Mouse (Mus musculus) kidney, embryonic 16.5 days (tissue): ENCODE measurements around the gene Kifc3. TPM values are rescaled to one million over a fixed set of nuclear protein-coding genes. Genes with fewer than 3 reads are reported as not detected.

ENCODE experiments used
- ATAC-seq: fragments of 200-750 bp; cut with Nextera tagmentation; 2 replicates; pipeline ENCODE4 v1.8.0; 2017; ENCODE audit warnings: moderate TSS enrichment; ENCODE audit not compliant: low FRiP score, low TSS enrichment
- H3K27ac ChIP-seq: fragments of 300-500 bp; sonication (generic); 2 replicates; pipeline ENCODE4 v1.5.1; 2014; ENCODE audit warnings: low read length
- H3K27me3 ChIP-seq: fragments of 300-500 bp; sonication (generic); 2 replicates; pipeline ENCODE4 v1.6.1; 2014; ENCODE audit warnings: low read length, control low read depth, mixed read lengths; ENCODE audit not compliant: insufficient read depth
- H3K36me3 ChIP-seq: fragments of 300-500 bp; sonication (generic); 2 replicates; pipeline ENCODE4 v1.6.1; 2014; ENCODE audit warnings: low read length, control low read depth, mixed read lengths; ENCODE audit not compliant: insufficient read depth
- H3K4me1 ChIP-seq: fragments of 300-500 bp; sonication (generic); 2 replicates; pipeline ENCODE4 v1.6.1; 2014; ENCODE audit warnings: low read length, control low read depth, mixed read lengths; ENCODE audit not compliant: insufficient read depth
- H3K4me2 ChIP-seq: fragments of 300-500 bp; sonication (generic); replicated peaks from 2 replicates; pipeline ENCODE4 v1.6.1; 2014; ENCODE audit warnings: low read depth, low read length
- H3K4me3 ChIP-seq: fragments of 300-500 bp; sonication (generic); 2 replicates; pipeline ENCODE4 v1.5.1; 2014; ENCODE audit warnings: mild to moderate bottlenecking, low read length
- H3K9ac ChIP-seq: fragments of 300-500 bp; sonication (generic); replicated peaks from 2 replicates; pipeline ENCODE4 v1.6.1; 2014; ENCODE audit warnings: low read length
- H3K9me3 ChIP-seq: fragments of 300-500 bp; sonication (generic); 2 replicates; pipeline ENCODE4 v1.6.1; 2016; ENCODE audit warnings: low read length, control low read depth
- WGBS: fragments of 180-500 bp; shearing (Covaris S2); extraction: QIAGEN DNeasy Blood & Tissue Kit; methylation state at CpG from one replicate; pipeline ENCODE4 v1.1.7; 2014; 5-methylcytosine and 5-hydroxymethylcytosine counted together
- polyA plus RNA-seq: library from polyadenylated mRNA; unstranded; fragments of >200 nt; fragmentation: Nextera tagmentation; extraction: Ambion mirVana; gene quantifications from 2 replicates; pipeline ENCODE4 v1.2.1, GENCODE M21; 2015

Gene Kifc3
- polyA plus RNA-seq, 1 experiment from 2014 or later: 37.7 TPM

DNA sequence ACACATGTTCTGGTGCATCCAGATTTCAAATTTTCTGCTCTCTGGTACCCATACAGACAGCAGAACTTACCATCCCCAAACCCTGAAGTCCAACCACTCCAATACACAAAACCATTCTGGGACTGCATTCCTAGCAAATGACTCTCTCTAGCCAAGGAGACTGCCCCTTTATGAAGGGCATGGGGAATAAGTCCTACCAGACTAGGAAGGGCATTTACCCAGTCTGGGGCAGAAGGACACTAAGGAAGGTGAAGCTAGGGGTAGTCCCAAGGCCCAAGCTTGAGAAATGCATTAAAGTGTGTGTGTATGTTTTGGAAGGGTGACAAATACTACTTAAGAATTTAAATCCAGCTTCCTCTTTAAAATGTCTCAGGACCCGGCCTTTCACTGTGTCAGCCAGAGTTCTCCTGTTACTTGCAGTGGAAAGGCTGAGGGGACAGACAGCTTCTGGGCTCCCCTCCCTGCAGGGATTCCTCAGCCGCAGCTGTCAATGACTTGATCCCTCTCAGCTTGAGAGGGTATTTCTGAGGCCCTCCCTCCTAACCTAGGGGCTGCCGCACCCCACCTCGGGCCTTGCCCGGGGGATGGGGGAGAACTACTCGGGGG is 61.0 kb downstream of the Kifc3 start:
- Histone ChIP-seq H3K4me2 (peak overlapping the region; percentile 88), H3K27me3 (no peaks in the 10 kb centered on the region), H3K9me3 (no peaks in the 10 kb centered on the region), H3K4me1 (peaks cover 72% of the 10 kb centered on the region), H3K9ac (peak overlapping the region; percentile 87), H3K4me3 (peak overlapping the region; percentile 70), H3K27ac (peak overlapping the region; percentile 88), H3K36me3 (no peaks in the 10 kb centered on the region)
- 0% methylated on average over 6 of the region's 6 CpGs for WGBS
- ATAC-seq: peak; percentile 36; the same call in 1 of the 2 replicates

DNA sequence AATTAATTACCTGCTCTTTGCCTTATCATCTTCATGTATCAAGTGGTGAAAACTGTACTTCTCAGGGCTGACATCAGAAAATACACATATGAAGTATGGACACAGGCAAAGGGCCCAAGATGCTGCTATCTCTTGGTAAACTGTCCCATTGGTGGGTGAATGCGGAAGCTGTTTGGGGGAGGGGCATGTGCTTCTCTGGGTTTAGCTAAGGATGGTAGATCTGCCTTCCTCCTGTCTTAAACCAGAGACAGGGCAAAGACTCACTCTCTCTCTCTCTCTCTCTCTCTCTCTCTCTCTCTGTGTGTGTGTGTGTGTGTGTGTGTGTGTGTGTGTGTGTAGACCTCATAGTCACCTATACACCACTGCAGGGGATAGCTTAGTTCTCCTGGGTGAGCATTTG is 61.6 kb downstream of the Kifc3 start:
- 94% methylated on average over 1 of the region's 1 CpGs for WGBS
- Histone ChIP-seq H3K27ac (peak overlapping the region; percentile 88), H3K4me1 (peaks cover 72% of the 10 kb centered on the region), H3K36me3 (no peaks in the 10 kb centered on the region), H3K9me3 (no peaks in the 10 kb centered on the region), H3K4me2 (peak overlapping the region; percentile 88), H3K27me3 (no peaks in the 10 kb centered on the region), H3K9ac (peak overlapping the region; percentile 87; the same call in 1 of the 2 replicates), H3K4me3 (peak overlapping the region; percentile 70)
- no peak for ATAC-seq

DNA sequence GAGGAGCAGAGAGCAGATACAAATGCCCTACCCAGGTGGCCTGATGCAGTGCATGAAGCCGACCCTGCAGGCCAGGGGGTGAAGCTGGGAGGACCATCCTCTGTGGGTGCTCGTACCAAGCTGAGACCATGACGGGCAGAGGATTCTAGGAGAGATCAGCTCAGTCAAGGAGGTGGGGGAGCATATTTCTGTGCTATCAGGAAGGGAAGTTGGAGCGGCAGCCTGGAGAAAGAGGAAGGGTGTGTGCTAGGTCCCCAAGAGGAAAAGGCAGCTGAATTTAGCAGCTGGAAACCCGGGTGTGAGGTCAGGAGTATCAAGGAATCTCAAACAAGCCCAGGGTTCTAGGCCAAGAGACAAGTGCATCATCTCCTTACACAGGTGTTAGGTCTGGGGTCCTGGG is 62.1 kb downstream of the Kifc3 start:
- H3K27me3 ChIP-seq: no peaks in the 10 kb centered on the region
- ATAC-seq: no peak
- H3K4me3 ChIP-seq: no peak overlapping the region
- H3K36me3 ChIP-seq: no peaks in the 10 kb centered on the region
- H3K4me1 ChIP-seq: peaks cover 72% of the 10 kb centered on the region
- 49% methylated on average over 5 of the region's 5 CpGs for WGBS
- no peaks in the 10 kb centered on the region for H3K9me3 ChIP-seq
- H3K4me2 ChIP-seq: peak overlapping the region; percentile 88
- H3K9ac ChIP-seq: no peak overlapping the region
- peak overlapping the region; percentile 44 for H3K27ac ChIP-seq

DNA sequence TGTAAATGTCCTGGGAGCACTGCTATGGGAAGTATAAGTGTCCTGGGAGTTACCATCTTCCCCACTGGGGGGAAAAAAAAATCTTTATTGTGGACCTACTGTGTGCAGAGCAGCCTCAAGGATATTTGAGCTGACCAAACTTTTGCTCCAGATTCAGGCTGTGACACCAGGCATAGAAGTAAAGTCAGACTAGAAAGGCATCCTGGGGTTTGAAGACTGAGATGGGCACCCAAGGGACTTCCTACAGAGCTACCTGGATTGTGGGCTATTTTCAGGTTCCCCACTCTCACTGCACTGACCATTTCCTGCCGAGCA is 63.6 kb downstream of the Kifc3 start:
- Histone ChIP-seq H3K4me2 (no peak overlapping the region), H3K27ac (no peak overlapping the region), H3K36me3 (0 out of 2 replicates have a peak, but pooled peaks cover 8% of the 10 kb centered on the region), H3K9me3 (no peaks in the 10 kb centered on the region), H3K4me3 (no peak overlapping the region), H3K27me3 (no peaks in the 10 kb centered on the region), H3K9ac (no peak overlapping the region), H3K4me1 (peaks cover 62% of the 10 kb centered on the region)
- no peak for ATAC-seq
- WGBS: 59% methylated on average over 1 of the region's 1 CpGs

DNA sequence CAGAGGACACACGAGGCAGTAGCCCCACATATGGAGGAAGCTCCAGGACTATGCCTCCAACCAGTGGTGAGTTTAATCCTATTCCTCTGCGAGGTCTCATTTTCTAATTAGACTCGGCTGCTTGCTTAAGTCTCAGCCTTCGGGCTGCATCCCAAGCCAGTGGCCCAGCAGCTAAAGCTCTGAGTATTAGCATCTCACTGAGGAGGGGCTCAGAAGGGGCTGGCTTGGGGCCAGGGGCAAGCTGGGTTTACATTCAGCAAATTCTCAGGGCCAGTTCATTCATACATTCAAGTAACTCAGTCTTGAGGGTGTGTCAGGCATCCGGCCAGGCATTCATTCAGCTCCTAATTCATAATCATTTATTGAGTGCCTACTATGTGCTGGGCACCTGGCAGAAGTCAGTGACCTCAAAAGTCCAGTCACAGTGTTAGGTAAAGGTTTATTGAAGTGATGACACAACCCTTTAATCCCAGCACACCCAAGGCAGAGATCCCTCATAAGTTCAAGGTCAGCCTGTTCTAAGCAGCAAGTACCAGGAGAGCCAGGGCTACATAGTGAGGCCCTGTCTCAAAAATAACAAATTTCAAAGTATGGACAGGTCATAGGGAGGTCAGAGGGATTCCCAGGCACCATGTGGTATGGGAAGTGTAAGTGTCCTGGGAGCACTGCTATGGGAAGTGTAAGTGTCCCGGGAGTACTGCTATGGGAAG is 64.1 kb downstream of the Kifc3 start:
- Histone ChIP-seq H3K9me3 (no peaks in the 10 kb centered on the region), H3K27me3 (no peaks in the 10 kb centered on the region), H3K36me3 (peaks cover 11% of the 10 kb centered on the region; the same call in 1 of the 2 replicates), H3K9ac (0 out of 2 replicates have a peak overlapping the region, but pooled peaks have one; percentile 53), H3K4me2 (peak overlapping the region; percentile 64), H3K4me3 (peak overlapping the region; percentile 39), H3K4me1 (peaks cover 59% of the 10 kb centered on the region), H3K27ac (peak overlapping the region; percentile 23)
- no peak for ATAC-seq
- WGBS: 23% methylated on average over 6 of the region's 6 CpGs

DNA sequence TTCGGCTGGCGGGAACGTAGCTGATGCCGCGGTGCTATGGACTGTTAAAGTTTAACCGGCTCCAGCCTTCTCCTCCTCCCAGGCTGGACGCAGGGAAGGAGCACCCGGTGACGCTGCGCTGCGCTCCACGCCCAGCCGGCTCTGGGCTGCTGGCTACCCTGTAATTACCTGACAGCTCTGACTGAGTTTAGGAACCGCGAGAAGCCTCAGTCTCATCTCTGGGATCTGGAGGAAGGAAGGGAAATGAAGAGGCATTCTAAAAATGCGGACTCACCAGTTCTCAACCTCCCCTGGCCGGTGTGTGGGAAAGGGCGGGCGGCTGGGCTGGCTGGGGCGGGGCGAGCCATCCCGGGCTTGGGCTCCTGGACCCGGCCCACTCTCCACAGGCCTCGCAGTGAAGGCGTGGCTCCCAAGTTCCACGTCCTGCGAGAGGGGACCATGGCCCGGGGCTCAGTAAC is 64.9 kb downstream of the Kifc3 start:
- H3K9ac ChIP-seq: peak overlapping the region; percentile 53
- H3K9me3 ChIP-seq: no peaks in the 10 kb centered on the region
- H3K4me1 ChIP-seq: peaks cover 51% of the 10 kb centered on the region
- H3K36me3 ChIP-seq: peaks cover 16% of the 10 kb centered on the region; the same call in 1 of the 2 replicates
- H3K27ac ChIP-seq: peak overlapping the region; percentile 28
- 5% methylated on average over 28 of the region's 28 CpGs for WGBS
- peak overlapping the region; percentile 64 for H3K4me2 ChIP-seq
- H3K27me3 ChIP-seq: no peaks in the 10 kb centered on the region
- ATAC-seq: peak; percentile 72
- H3K4me3 ChIP-seq: peak overlapping the region; percentile 39

DNA sequence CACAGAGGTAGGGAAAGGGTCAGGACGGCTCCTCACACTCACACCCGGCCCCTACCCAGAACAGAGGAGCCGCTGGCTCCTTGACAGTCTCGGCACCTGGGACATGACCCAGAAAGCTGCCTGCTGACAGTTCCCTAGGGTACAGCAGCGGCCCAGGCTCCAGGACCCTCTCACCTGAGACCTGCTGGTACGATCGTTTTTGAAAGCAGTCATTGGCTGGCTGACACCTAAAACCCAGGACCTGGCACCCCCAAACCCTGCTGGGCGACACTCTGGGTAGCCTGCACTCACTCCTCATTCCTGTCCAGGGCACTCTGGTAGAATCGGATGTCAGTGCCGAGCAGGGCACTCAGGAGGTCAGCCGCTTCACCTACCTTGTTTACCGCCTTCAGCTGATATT is 65.4 kb downstream of the Kifc3 start:
- peaks cover 19% of the 10 kb centered on the region; the same call in 1 of the 2 replicates for H3K36me3 ChIP-seq
- H3K4me3 ChIP-seq: peak overlapping the region; percentile 39
- H3K27me3 ChIP-seq: no peaks in the 10 kb centered on the region
- H3K4me2 ChIP-seq: peak overlapping the region; percentile 64
- H3K9me3 ChIP-seq: no peaks in the 10 kb centered on the region
- peak overlapping the region; percentile 28; the same call in 1 of the 2 replicates for H3K27ac ChIP-seq
- H3K4me1 ChIP-seq: peaks cover 48% of the 10 kb centered on the region
- WGBS: 30% methylated on average over 12 of the region's 12 CpGs
- no peak; the same call in 1 of the 2 replicates for ATAC-seq
- peak overlapping the region; percentile 53 for H3K9ac ChIP-seq

DNA sequence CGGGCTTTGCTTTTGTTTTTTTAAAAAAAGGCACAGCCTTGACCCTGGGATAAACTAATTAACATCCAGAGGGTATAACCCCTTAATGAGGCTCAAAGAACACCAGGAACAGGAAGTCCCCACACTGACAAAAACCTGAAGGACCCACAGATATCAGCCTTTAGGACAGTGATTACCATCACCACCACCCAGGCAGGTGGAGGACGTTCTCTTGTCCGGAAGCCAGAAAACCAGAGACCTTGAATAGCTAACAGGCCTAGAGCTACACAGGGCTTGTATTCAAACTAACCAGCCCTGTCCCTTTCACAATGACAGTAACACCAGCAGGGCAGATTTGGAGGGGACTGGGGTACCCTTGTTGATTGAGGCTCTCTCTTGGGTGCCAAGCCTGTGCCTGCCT is 66.4 kb downstream of the Kifc3 start:
- Histone ChIP-seq H3K4me2 (no peak overlapping the region), H3K4me3 (no peak overlapping the region), H3K36me3 (peaks cover 19% of the 10 kb centered on the region; the same call in 1 of the 2 replicates), H3K27me3 (no peaks in the 10 kb centered on the region), H3K4me1 (peaks cover 46% of the 10 kb centered on the region), H3K27ac (no peak overlapping the region), H3K9me3 (no peaks in the 10 kb centered on the region), H3K9ac (no peak overlapping the region)
- 76% methylated on average over 3 of the region's 3 CpGs for WGBS
- no peak for ATAC-seq

DNA sequence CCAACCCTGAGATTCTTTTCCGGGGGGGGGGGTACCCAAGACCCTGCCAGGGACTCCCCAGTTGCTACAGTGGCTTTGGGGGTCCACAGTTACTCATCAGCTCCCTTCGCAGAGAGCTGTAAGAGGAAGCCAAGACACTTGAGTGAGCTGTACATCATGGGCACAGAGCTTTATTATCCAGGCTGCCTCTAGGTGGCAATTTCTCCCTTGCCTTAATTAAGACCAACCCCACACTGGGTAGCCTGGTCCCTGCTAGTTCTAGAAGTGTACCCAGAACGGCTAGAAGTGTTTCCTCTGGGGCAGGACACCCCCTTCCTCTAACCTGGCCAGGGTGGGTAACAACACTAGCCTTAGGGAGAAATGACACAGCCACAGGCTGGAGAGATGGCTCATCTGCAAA is 67.4 kb downstream of the Kifc3 start:
- no peak overlapping the region for H3K27ac ChIP-seq
- H3K27me3 ChIP-seq: no peaks in the 10 kb centered on the region
- 57% methylated on average over 3 of the region's 3 CpGs for WGBS
- no peaks in the 10 kb centered on the region for H3K9me3 ChIP-seq
- peaks cover 41% of the 10 kb centered on the region for H3K4me1 ChIP-seq
- H3K4me2 ChIP-seq: no peak overlapping the region
- H3K4me3 ChIP-seq: no peak overlapping the region
- no peak overlapping the region for H3K9ac ChIP-seq
- ATAC-seq: no peak
- peaks cover 19% of the 10 kb centered on the region; the same call in 1 of the 2 replicates for H3K36me3 ChIP-seq

DNA sequence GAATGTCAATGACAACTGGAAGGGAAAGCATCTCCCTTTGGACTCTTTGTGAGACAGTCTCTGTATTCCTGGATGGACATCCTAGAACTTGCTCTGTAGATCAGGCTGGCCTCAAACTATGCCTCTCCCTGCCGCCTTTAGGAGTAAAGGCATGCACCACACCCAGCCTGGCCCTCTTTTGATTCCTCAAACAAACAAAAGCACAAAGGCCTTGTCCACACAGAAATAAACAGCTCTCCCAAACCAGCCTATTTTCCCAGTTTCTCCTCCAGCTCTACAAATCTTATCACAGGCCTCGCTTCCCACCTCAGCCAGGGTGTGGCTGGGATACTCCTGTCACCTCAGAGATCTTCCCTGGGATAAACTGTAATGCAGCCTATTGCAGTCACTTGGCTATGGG is 68.4 kb downstream of the Kifc3 start:
- ATAC-seq: no peak
- Histone ChIP-seq H3K9me3 (no peaks in the 10 kb centered on the region), H3K9ac (no peak overlapping the region), H3K4me1 (peaks cover 35% of the 10 kb centered on the region), H3K27me3 (no peaks in the 10 kb centered on the region), H3K27ac (no peak overlapping the region), H3K4me3 (no peak overlapping the region), H3K36me3 (peaks cover 19% of the 10 kb centered on the region; the same call in 1 of the 2 replicates), H3K4me2 (no peak overlapping the region)
- WGBS: 98% methylated on average over 2 of the region's 2 CpGs
